Mouse (Mus musculus): ENCODE results near the gene Nxn. TPM values are rescaled to one million over a fixed set of nuclear protein-coding genes. Genes with fewer than 3 reads are reported as not detected.
A peak's percentile ranks its signal among the peaks of the same experiment; 100 is the strongest.

Nxn gene
- polyA plus RNA-seq (2014; fragmentation: Nextera tagmentation; extraction: Ambion mirVana) = 40.0 and 45.2 TPM in 2 replicates

DNA sequence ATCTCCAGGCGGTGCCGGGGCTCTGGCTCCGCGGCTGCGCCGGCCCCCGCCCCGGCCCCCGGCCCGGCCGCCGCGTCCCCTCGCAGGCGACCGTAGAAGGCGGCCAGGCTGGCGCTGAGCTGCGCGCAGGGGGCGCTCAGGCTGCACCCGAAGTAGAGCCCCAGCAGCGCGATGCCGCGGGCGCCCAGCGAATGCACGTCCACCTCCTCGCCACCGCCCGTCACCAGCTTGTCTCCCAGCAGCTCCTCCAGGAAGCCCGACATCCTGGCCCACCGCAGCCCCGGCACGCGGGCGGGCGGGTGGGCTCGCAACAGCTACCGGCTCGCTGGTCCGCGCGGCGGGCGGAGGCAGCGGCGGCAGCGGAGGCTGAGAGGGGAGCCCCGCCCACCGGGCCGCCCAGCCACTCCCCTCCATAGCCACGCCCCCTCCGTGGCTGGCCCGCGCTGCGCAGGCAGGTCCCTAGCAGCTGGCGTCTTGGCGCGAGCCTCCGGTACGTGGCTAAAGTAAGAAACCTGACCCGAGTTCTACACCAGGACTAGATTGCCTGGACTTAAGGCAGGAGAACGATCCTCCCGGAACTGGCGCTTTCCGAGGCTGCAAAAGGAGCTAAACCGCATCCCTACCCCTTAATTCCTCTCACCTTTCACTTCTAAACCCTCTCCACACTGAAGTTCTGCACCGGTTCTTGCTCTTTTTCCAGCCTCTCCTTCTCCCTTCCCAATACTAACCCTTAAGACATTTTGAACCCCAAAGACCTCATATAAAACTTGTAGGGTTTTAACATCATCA is at the start of gene Nxn:
Nxn (minus strand) TSS at position 343 of the 789 bp plus-strand sequence.
- H3K36me3 ChIP-seq (ENCODE audit: control insufficient read depth, insufficient read depth, low read length) = no peaks in the 10 kb centered on the region
- H3K4me1 ChIP-seq (replicated peaks; ENCODE audit: control insufficient read depth, insufficient read depth, low read length) = no peaks in the 10 kb centered on the region; the same call in 1 of the 2 replicates
- peak within 1 kb of the TSS; percentile 88 for H3K4me2 ChIP-seq (replicated peaks; ENCODE audit: low read depth, low read length)
- H3K9me3 ChIP-seq (ENCODE audit: control insufficient read depth, low read length) = no peaks in the 10 kb centered on the region
- WGBS = under 1% methylated on average over 32 of the region's 70 CpGs
- peak within 1 kb of the TSS; percentile 62 for H3K9ac ChIP-seq (ENCODE audit: low read depth, low read length)
- ATAC-seq (ENCODE audit: low FRiP score) (peak; percentile 84), DNase-seq (ENCODE audit: low spot score) (peak; percentile 95)
- peak within 1 kb of the TSS; percentile 68 for H3K27ac ChIP-seq (ENCODE audit: low read depth, low read length)
- no peaks in the 10 kb centered on the region for H3K27me3 ChIP-seq (ENCODE audit: control insufficient read depth, insufficient read depth, low read length)
- H3K4me3 ChIP-seq (ENCODE audit: low read depth, low read length) = peak within 1 kb of the TSS; percentile 72

DNA sequence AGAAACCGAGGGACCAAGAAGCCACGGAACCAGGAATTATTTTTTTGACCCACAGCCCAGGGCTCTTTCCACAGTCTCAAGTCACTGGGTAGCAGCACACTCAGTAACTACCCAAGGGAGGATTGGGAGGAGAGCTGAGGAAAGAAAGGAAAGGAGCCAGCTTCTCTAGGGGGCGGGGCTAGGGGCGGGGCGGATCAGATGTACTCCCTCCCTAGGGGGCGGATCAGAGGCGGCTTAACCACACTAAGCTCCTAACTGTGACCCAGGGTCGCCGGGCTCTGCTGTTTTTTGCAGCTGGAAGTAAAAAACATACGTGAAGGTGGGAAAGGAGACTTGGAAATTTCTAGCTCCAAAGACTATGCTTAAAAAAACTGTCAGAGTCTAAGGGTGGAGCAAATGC is 47.3 kb upstream of the Nxn start:
- DNase-seq (ENCODE audit: low spot score) (peak; percentile 78), ATAC-seq (ENCODE audit: low FRiP score) (no peak)
- Histone ChIP-seq H3K9me3 (ENCODE audit: control insufficient read depth, low read length) (no peaks in the 10 kb centered on the region), H3K36me3 (ENCODE audit: control insufficient read depth, insufficient read depth, low read length) (no peaks in the 10 kb centered on the region), H3K27ac (ENCODE audit: low read depth, low read length) (no peak overlapping the region), H3K4me3 (ENCODE audit: low read depth, low read length) (no peak overlapping the region), H3K4me1 (replicated peaks; ENCODE audit: control insufficient read depth, insufficient read depth, low read length) (peaks cover 24% of the 10 kb centered on the region), H3K27me3 (ENCODE audit: control insufficient read depth, insufficient read depth, low read length) (no peaks in the 10 kb centered on the region), H3K9ac (ENCODE audit: low read depth, low read length) (no peak overlapping the region), H3K4me2 (replicated peaks; ENCODE audit: low read depth, low read length) (no peak overlapping the region)
- WGBS = 1% methylated on average over 10 of the region's 10 CpGs

DNA sequence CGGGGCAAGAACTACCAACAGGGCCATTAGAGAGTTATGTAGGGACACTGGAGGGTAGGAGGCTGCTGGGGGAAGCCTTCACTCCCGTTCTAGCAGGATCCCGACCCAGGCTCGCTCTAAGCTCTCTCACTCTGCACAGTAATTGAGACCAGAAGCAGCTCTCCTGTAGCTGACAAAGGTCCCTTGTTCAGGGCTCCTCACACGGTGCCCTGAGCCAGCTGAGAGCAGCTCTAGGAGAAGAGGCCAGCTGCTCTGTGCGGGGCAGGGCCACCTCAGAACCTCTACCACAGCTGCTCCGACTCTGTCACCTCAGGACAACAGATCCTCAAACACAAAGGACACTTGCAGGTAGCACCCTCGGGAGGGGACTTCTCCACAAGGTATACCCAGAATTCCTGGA is 46.5 kb upstream of the Nxn start:
- H3K36me3 ChIP-seq (ENCODE audit: control insufficient read depth, insufficient read depth, low read length) = no peaks in the 10 kb centered on the region
- no peaks in the 10 kb centered on the region for H3K9me3 ChIP-seq (ENCODE audit: control insufficient read depth, low read length)
- H3K27ac ChIP-seq (ENCODE audit: low read depth, low read length) = no peak overlapping the region
- H3K4me3 ChIP-seq (ENCODE audit: low read depth, low read length) = no peak overlapping the region
- H3K4me1 ChIP-seq (replicated peaks; ENCODE audit: control insufficient read depth, insufficient read depth, low read length) = peaks cover 21% of the 10 kb centered on the region
- no peak for ATAC-seq (ENCODE audit: low FRiP score)
- no peaks in the 10 kb centered on the region for H3K27me3 ChIP-seq (ENCODE audit: control insufficient read depth, insufficient read depth, low read length)
- H3K4me2 ChIP-seq (replicated peaks; ENCODE audit: low read depth, low read length) = no peak overlapping the region
- 34% methylated on average over 8 of the region's 8 CpGs for WGBS
- DNase-seq (ENCODE audit: low spot score) = no peak
- no peak overlapping the region for H3K9ac ChIP-seq (ENCODE audit: low read depth, low read length)

- Histone ChIP-seq H3K9me3 (ENCODE audit: control insufficient read depth, low read length) (no peaks in the 10 kb centered on the region), H3K27ac (ENCODE audit: low read depth, low read length) (no peak overlapping the region), H3K36me3 (ENCODE audit: control insufficient read depth, insufficient read depth, low read length) (no peaks in the 10 kb centered on the region), H3K27me3 (ENCODE audit: control insufficient read depth, insufficient read depth, low read length) (no peaks in the 10 kb centered on the region), H3K9ac (ENCODE audit: low read depth, low read length) (no peak overlapping the region), H3K4me1 (replicated peaks; ENCODE audit: control insufficient read depth, insufficient read depth, low read length) (peaks cover 4% of the 10 kb centered on the region; the same call in 1 of the 2 replicates), H3K4me3 (ENCODE audit: low read depth, low read length) (no peak overlapping the region), H3K4me2 (replicated peaks; ENCODE audit: low read depth, low read length) (no peak overlapping the region)
- WGBS = 21% methylated on average over 3 of the region's 3 CpGs
- no peak for ATAC-seq (ENCODE audit: low FRiP score)
- DNase-seq (ENCODE audit: low spot score) = no peak
Measured at GRCm38 (mm10) chr11:76439666-76440065, 40.7 kb upstream of the Nxn start.

GRCm38 (mm10) chr11:76436864-76437437 is 38.0 kb upstream of the Nxn start:
- Histone ChIP-seq H3K9ac (ENCODE audit: low read depth, low read length) (peak overlapping the region; percentile 32), H3K9me3 (ENCODE audit: control insufficient read depth, low read length) (no peaks in the 10 kb centered on the region), H3K4me1 (replicated peaks; ENCODE audit: control insufficient read depth, insufficient read depth, low read length) (peaks cover 4% of the 10 kb centered on the region; the same call in 1 of the 2 replicates), H3K4me3 (ENCODE audit: low read depth, low read length) (peak overlapping the region; percentile 27), H3K27ac (ENCODE audit: low read depth, low read length) (peak overlapping the region; percentile 48; the same call in 1 of the 2 replicates), H3K4me2 (replicated peaks; ENCODE audit: low read depth, low read length) (peak overlapping the region; percentile 51), H3K27me3 (ENCODE audit: control insufficient read depth, insufficient read depth, low read length) (no peaks in the 10 kb centered on the region), H3K36me3 (ENCODE audit: control insufficient read depth, insufficient read depth, low read length) (no peaks in the 10 kb centered on the region)
- ATAC-seq (ENCODE audit: low FRiP score) = peak; percentile 57
- DNase-seq (ENCODE audit: low spot score) = peak; percentile 59
- 4% methylated on average over 27 of the region's 28 CpGs for WGBS

- H3K9me3 ChIP-seq (ENCODE audit: control insufficient read depth, low read length) = no peaks in the 10 kb centered on the region
- H3K27ac ChIP-seq (ENCODE audit: low read depth, low read length) = no peak overlapping the region
- WGBS = 90% methylated on average over 5 of the region's 5 CpGs
- H3K4me2 ChIP-seq (replicated peaks; ENCODE audit: low read depth, low read length) = no peak overlapping the region
- H3K27me3 ChIP-seq (ENCODE audit: control insufficient read depth, insufficient read depth, low read length) = no peaks in the 10 kb centered on the region
- no peak for ATAC-seq (ENCODE audit: low FRiP score)
- no peak overlapping the region for H3K9ac ChIP-seq (ENCODE audit: low read depth, low read length)
- no peaks in the 10 kb centered on the region for H3K36me3 ChIP-seq (ENCODE audit: control insufficient read depth, insufficient read depth, low read length)
- no peak for DNase-seq (ENCODE audit: low spot score)
- H3K4me3 ChIP-seq (ENCODE audit: low read depth, low read length) = no peak overlapping the region
- peaks cover 4% of the 10 kb centered on the region; the same call in 1 of the 2 replicates for H3K4me1 ChIP-seq (replicated peaks; ENCODE audit: control insufficient read depth, insufficient read depth, low read length)
Measured at GRCm38 (mm10) chr11:76436009-76436408, 37.1 kb upstream of the Nxn start.

GRCm38 (mm10) chr11:76429966-76430631 is 31.2 kb upstream of the Nxn start:
- H3K27me3 ChIP-seq (ENCODE audit: control insufficient read depth, insufficient read depth, low read length) = no peaks in the 10 kb centered on the region
- no peak overlapping the region for H3K4me2 ChIP-seq (replicated peaks; ENCODE audit: low read depth, low read length)
- H3K9me3 ChIP-seq (ENCODE audit: control insufficient read depth, low read length) = no peaks in the 10 kb centered on the region
- H3K9ac ChIP-seq (ENCODE audit: low read depth, low read length) = 0 out of 2 replicates have a peak overlapping the region, but pooled peaks have one; percentile 7
- H3K36me3 ChIP-seq (ENCODE audit: control insufficient read depth, insufficient read depth, low read length) = no peaks in the 10 kb centered on the region
- no peak for DNase-seq (ENCODE audit: low spot score)
- H3K4me3 ChIP-seq (ENCODE audit: low read depth, low read length) = no peak overlapping the region
- 68% methylated on average over 6 of the region's 6 CpGs for WGBS
- no peak for ATAC-seq (ENCODE audit: low FRiP score)
- 0 out of 2 replicates have a peak overlapping the region, but pooled peaks have one; percentile 13 for H3K27ac ChIP-seq (ENCODE audit: low read depth, low read length)
- no peaks in the 10 kb centered on the region for H3K4me1 ChIP-seq (replicated peaks; ENCODE audit: control insufficient read depth, insufficient read depth, low read length)

GRCm38 (mm10) chr11:76429556-76429955 is 30.6 kb upstream of the Nxn start:
- Histone ChIP-seq H3K27me3 (ENCODE audit: control insufficient read depth, insufficient read depth, low read length) (no peaks in the 10 kb centered on the region), H3K36me3 (ENCODE audit: control insufficient read depth, insufficient read depth, low read length) (no peaks in the 10 kb centered on the region), H3K9ac (ENCODE audit: low read depth, low read length) (no peak overlapping the region), H3K27ac (ENCODE audit: low read depth, low read length) (0 out of 2 replicates have a peak overlapping the region, but pooled peaks have one; percentile 13), H3K4me1 (replicated peaks; ENCODE audit: control insufficient read depth, insufficient read depth, low read length) (no peaks in the 10 kb centered on the region), H3K4me3 (ENCODE audit: low read depth, low read length) (no peak overlapping the region), H3K4me2 (replicated peaks; ENCODE audit: low read depth, low read length) (no peak overlapping the region), H3K9me3 (ENCODE audit: control insufficient read depth, low read length) (no peaks in the 10 kb centered on the region)
- DNase-seq (ENCODE audit: low spot score) (no peak), ATAC-seq (ENCODE audit: low FRiP score) (no peak)
- 59% methylated on average over 7 of the region's 7 CpGs for WGBS

All from hindbrain, embryonic 11.5 days (tissue).